Mouse (Mus musculus): ENCODE data around the gene Hoxa13.

Gene Hoxa13

GRCm38 (mm10) chr6:52241001-52241621, 19.6 kb downstream of the Hoxa13 start:
- in situ Hi-C loops (cut with MboI; ENCODE audit: unreplicated experiment in 2 of 2), result loop anchor here in 1 of 2 experiments (25.0 kb wide), 1 partner anchor 1579 kb away; the partner anchor contains the start of gene Npvf

GRCm38 (mm10) chr6:52240389-52241000, 20.2 kb downstream of the Hoxa13 start, which contains the start of gene Hoxa10:
Gene Hoxa10, minus strand, starts transcription at chr6:52240854.
- in situ Hi-C loops (cut with MboI; ENCODE audit: unreplicated experiment in 2 of 2), result loop anchor here in 1 of 2 experiments (25.0 kb wide), 1 partner anchor 1578 kb away; the partner anchor contains the start of gene Npvf

GRCm38 (mm10) chr6:52239625-52240388, 20.9 kb downstream of the Hoxa13 start:
- in situ Hi-C loops (cut with MboI; ENCODE audit: unreplicated experiment in 2 of 2), result loop anchor here in 1 of 2 experiments (25.0 kb wide), 1 partner anchor 1578 kb away; the partner anchor contains the start of gene Npvf

- in situ Hi-C loops (cut with MboI; ENCODE audit: unreplicated experiment in 2 of 2), result loop anchor here in 1 of 2 experiments (25.0 kb wide), 1 partner anchor 1577 kb away; the partner anchor contains the start of gene Npvf
These were observed 21.7 kb downstream of the Hoxa13 start for GRCm38 (mm10) chr6:52238976-52239375.

GRCm38 (mm10) chr6:52238155-52238545, 22.5 kb downstream of the Hoxa13 start:
- in situ Hi-C loops (cut with MboI; ENCODE audit: unreplicated experiment in 2 of 2), result loop anchor here in 1 of 2 experiments (25.0 kb wide), 1 partner anchor 1576 kb away; the partner anchor contains the start of gene Npvf

- in situ Hi-C loops (cut with MboI; ENCODE audit: unreplicated experiment in 2 of 2), result loop anchor here in 1 of 2 experiments (25.0 kb wide), 1 partner anchor 1575 kb away; the partner anchor contains the start of gene Npvf
These were observed 23.1 kb downstream of the Hoxa13 start for GRCm38 (mm10) chr6:52237346-52238154.

GRCm38 (mm10) chr6:52236806-52237205, 23.9 kb downstream of the Hoxa13 start:
- in situ Hi-C loops (cut with MboI; ENCODE audit: unreplicated experiment in 2 of 2), result loop anchor here in 1 of 2 experiments (25.0 kb wide), 1 partner anchor 1575 kb away; the partner anchor contains the start of gene Npvf

GRCm38 (mm10) chr6:52235866-52236265, 24.8 kb downstream of the Hoxa13 start:
- in situ Hi-C loops (cut with MboI; ENCODE audit: unreplicated experiment in 2 of 2), result loop anchor here in 1 of 2 experiments (25.0 kb wide), 1 partner anchor 1574 kb away; the partner anchor contains the start of gene Npvf

- in situ Hi-C loops (cut with MboI; ENCODE audit: unreplicated experiment in 2 of 2), result loop anchor here in 1 of 2 experiments (25.0 kb wide), 1 partner anchor 1573 kb away; the partner anchor contains the start of gene Npvf
These were observed 25.4 kb downstream of the Hoxa13 start for GRCm38 (mm10) chr6:52235267-52235666.

GRCm38 (mm10) chr6:52234428-52235140, 26.1 kb downstream of the Hoxa13 start:
- in situ Hi-C loops (cut with MboI; ENCODE audit: unreplicated experiment in 2 of 2), result loop anchor here in 1 of 2 experiments (25.0 kb wide), 1 partner anchor 1572 kb away; the partner anchor contains the start of gene Npvf

- in situ Hi-C loops (cut with MboI; ENCODE audit: unreplicated experiment in 2 of 2), result loop anchor here in 1 of 2 experiments (25.0 kb wide), 1 partner anchor 1571 kb away; the partner anchor contains the start of gene Npvf
These were observed 26.9 kb downstream of the Hoxa13 start for GRCm38 (mm10) chr6:52233546-52234427.

- in situ Hi-C loops (cut with MboI; ENCODE audit: unreplicated experiment in 2 of 2), result loop anchor here in 1 of 2 experiments (25.0 kb wide), 1 partner anchor 1571 kb away; the partner anchor contains the start of gene Npvf
These were observed 27.6 kb downstream of the Hoxa13 start for GRCm38 (mm10) chr6:52232984-52233545.

- in situ Hi-C loops (cut with MboI; ENCODE audit: unreplicated experiment in 2 of 2), result loop anchor here in 1 of 2 experiments (25.0 kb wide), 1 partner anchor 1570 kb away; the partner anchor contains the start of gene Npvf
These were observed 28.1 kb downstream of the Hoxa13 start for GRCm38 (mm10) chr6:52232568-52232965.

GRCm38 (mm10) chr6:52231885-52232567, 28.7 kb downstream of the Hoxa13 start:
- in situ Hi-C loops (cut with MboI; ENCODE audit: unreplicated experiment in 2 of 2), result loop anchor here in 1 of 2 experiments (25.0 kb wide), 1 partner anchor 1570 kb away; the partner anchor contains the start of gene Npvf

GRCm38 (mm10) chr6:52230516-52231165, 30.0 kb downstream of the Hoxa13 start, which contains the start of gene Hoxa9:
Gene Hoxa9, minus strand, starts transcription at chr6:52231089.
- in situ Hi-C loops (cut with MboI; ENCODE audit: unreplicated experiment in 2 of 2), result loop anchor here in 1 of 2 experiments (25.0 kb wide), 1 partner anchor 1568 kb away; the partner anchor contains the start of gene Npvf
